Mouse (Mus musculus): ENCODE measurements around the gene Grm8. TPM values are rescaled to one million over a fixed set of nuclear protein-coding genes. Genes with fewer than 3 reads are reported as not detected.

Gene Grm8
- polyA plus RNA-seq, 1 experiment: 0.51 TPM

GRCm38 (mm10) chr6:27316018-27316417, 819.0 kb downstream of the Grm8 start:
- no peak for DNase-seq
- Histone ChIP-seq H3K4me1 (replicated peaks; ENCODE audit: control insufficient read depth, insufficient read depth, low read length) (no peaks in the 10 kb centered on the region), H3K4me3 (ENCODE audit: control insufficient read depth, insufficient read depth, low read length) (no peak overlapping the region), H3K27me3 (ENCODE audit: control insufficient read depth, insufficient read depth, low read length) (no peaks in the 10 kb centered on the region), H3K27ac (ENCODE audit: control insufficient read depth, insufficient read depth, low read length) (no peak overlapping the region), H3K36me3 (ENCODE audit: control insufficient read depth, insufficient read depth, low read length) (no peaks in the 10 kb centered on the region)
- no peak for TF ChIP-seq CTCF (IDR thresholded peaks at IDR 0.05; ENCODE audit: borderline replicate concordance, control insufficient read depth, extremely low read depth, insufficient read depth, low read length, poor library complexity)
- no peak for TF ChIP-seq POLR2A (IDR thresholded peaks at IDR 0.05; ENCODE audit: control insufficient read depth, extremely low read depth, insufficient read depth, low read length, poor library complexity)
- WGBS: 89% methylated on average over 1 of the region's 1 CpGs

GRCm38 (mm10) chr6:27314273-27315009, 820.5 kb downstream of the Grm8 start:
- WGBS: 97% methylated on average over 5 of the region's 5 CpGs
- no peak overlapping the region for H3K4me3 ChIP-seq (ENCODE audit: control insufficient read depth, insufficient read depth, low read length)
- no peaks in the 10 kb centered on the region for H3K27me3 ChIP-seq (ENCODE audit: control insufficient read depth, insufficient read depth, low read length)
- H3K27ac ChIP-seq (ENCODE audit: control insufficient read depth, insufficient read depth, low read length): no peak overlapping the region
- H3K4me1 ChIP-seq (replicated peaks; ENCODE audit: control insufficient read depth, insufficient read depth, low read length): no peaks in the 10 kb centered on the region
- H3K36me3 ChIP-seq (ENCODE audit: control insufficient read depth, insufficient read depth, low read length): no peaks in the 10 kb centered on the region
- no peak for DNase-seq
- TF ChIP-seq POLR2A (IDR thresholded peaks at IDR 0.05; ENCODE audit: control insufficient read depth, extremely low read depth, insufficient read depth, low read length, poor library complexity) (no peak), CTCF (IDR thresholded peaks at IDR 0.05; ENCODE audit: borderline replicate concordance, control insufficient read depth, extremely low read depth, insufficient read depth, low read length, poor library complexity) (no peak)

GRCm38 (mm10) chr6:27310401-27310800, 824.6 kb downstream of the Grm8 start:
- no peak for DNase-seq
- Histone ChIP-seq H3K27ac (ENCODE audit: control insufficient read depth, insufficient read depth, low read length) (no peak overlapping the region), H3K4me3 (ENCODE audit: control insufficient read depth, insufficient read depth, low read length) (no peak overlapping the region), H3K36me3 (ENCODE audit: control insufficient read depth, insufficient read depth, low read length) (no peaks in the 10 kb centered on the region), H3K27me3 (ENCODE audit: control insufficient read depth, insufficient read depth, low read length) (no peaks in the 10 kb centered on the region), H3K4me1 (replicated peaks; ENCODE audit: control insufficient read depth, insufficient read depth, low read length) (no peaks in the 10 kb centered on the region)
- TF ChIP-seq CTCF (IDR thresholded peaks at IDR 0.05; ENCODE audit: borderline replicate concordance, control insufficient read depth, extremely low read depth, insufficient read depth, low read length, poor library complexity) (no peak), POLR2A (IDR thresholded peaks at IDR 0.05; ENCODE audit: control insufficient read depth, extremely low read depth, insufficient read depth, low read length, poor library complexity) (no peak)

GRCm38 (mm10) chr6:27305351-27305750, 829.6 kb downstream of the Grm8 start:
- TF ChIP-seq CTCF (IDR thresholded peaks at IDR 0.05; ENCODE audit: borderline replicate concordance, control insufficient read depth, extremely low read depth, insufficient read depth, low read length, poor library complexity) (no peak), POLR2A (IDR thresholded peaks at IDR 0.05; ENCODE audit: control insufficient read depth, extremely low read depth, insufficient read depth, low read length, poor library complexity) (no peak)
- H3K4me1 ChIP-seq (replicated peaks; ENCODE audit: control insufficient read depth, insufficient read depth, low read length): no peaks in the 10 kb centered on the region
- H3K4me3 ChIP-seq (ENCODE audit: control insufficient read depth, insufficient read depth, low read length): no peak overlapping the region
- H3K27ac ChIP-seq (ENCODE audit: control insufficient read depth, insufficient read depth, low read length): no peak overlapping the region
- 93% methylated on average over 2 of the region's 2 CpGs for WGBS
- DNase-seq: no peak
- no peaks in the 10 kb centered on the region for H3K27me3 ChIP-seq (ENCODE audit: control insufficient read depth, insufficient read depth, low read length)
- H3K36me3 ChIP-seq (ENCODE audit: control insufficient read depth, insufficient read depth, low read length): no peaks in the 10 kb centered on the region

GRCm38 (mm10) chr6:27264972-27265371, 870.0 kb downstream of the Grm8 start:
- TF ChIP-seq CTCF (IDR thresholded peaks at IDR 0.05; ENCODE audit: borderline replicate concordance, control insufficient read depth, extremely low read depth, insufficient read depth, low read length, poor library complexity) (no peak), POLR2A (IDR thresholded peaks at IDR 0.05; ENCODE audit: control insufficient read depth, extremely low read depth, insufficient read depth, low read length, poor library complexity) (no peak)
- Histone ChIP-seq H3K36me3 (ENCODE audit: control insufficient read depth, insufficient read depth, low read length) (no peaks in the 10 kb centered on the region), H3K4me1 (replicated peaks; ENCODE audit: control insufficient read depth, insufficient read depth, low read length) (no peaks in the 10 kb centered on the region), H3K27ac (ENCODE audit: control insufficient read depth, insufficient read depth, low read length) (no peak overlapping the region), H3K27me3 (ENCODE audit: control insufficient read depth, insufficient read depth, low read length) (no peaks in the 10 kb centered on the region), H3K4me3 (ENCODE audit: control insufficient read depth, insufficient read depth, low read length) (no peak overlapping the region)
- DNase-seq: no peak

- Histone ChIP-seq H3K4me1 (replicated peaks; ENCODE audit: control insufficient read depth, insufficient read depth, low read length) (no peaks in the 10 kb centered on the region), H3K27ac (ENCODE audit: control insufficient read depth, insufficient read depth, low read length) (no peak overlapping the region), H3K27me3 (ENCODE audit: control insufficient read depth, insufficient read depth, low read length) (no peaks in the 10 kb centered on the region), H3K4me3 (ENCODE audit: control insufficient read depth, insufficient read depth, low read length) (no peak overlapping the region), H3K36me3 (ENCODE audit: control insufficient read depth, insufficient read depth, low read length) (no peaks in the 10 kb centered on the region)
- no peak for DNase-seq
- TF ChIP-seq POLR2A (IDR thresholded peaks at IDR 0.05; ENCODE audit: control insufficient read depth, extremely low read depth, insufficient read depth, low read length, poor library complexity): no peak
Measured at GRCm38 (mm10) chr6:27262611-27263010, 872.4 kb downstream of the Grm8 start.

GRCm38 (mm10) chr6:27240416-27240815, 894.6 kb downstream of the Grm8 start:
- Histone ChIP-seq H3K4me1 (replicated peaks; ENCODE audit: control insufficient read depth, insufficient read depth, low read length) (no peaks in the 10 kb centered on the region), H3K4me3 (ENCODE audit: control insufficient read depth, insufficient read depth, low read length) (no peak overlapping the region), H3K36me3 (ENCODE audit: control insufficient read depth, insufficient read depth, low read length) (no peaks in the 10 kb centered on the region), H3K27me3 (ENCODE audit: control insufficient read depth, insufficient read depth, low read length) (no peaks in the 10 kb centered on the region), H3K27ac (ENCODE audit: control insufficient read depth, insufficient read depth, low read length) (no peak overlapping the region)
- TF ChIP-seq POLR2A (IDR thresholded peaks at IDR 0.05; ENCODE audit: control insufficient read depth, extremely low read depth, insufficient read depth, low read length, poor library complexity) (no peak), CTCF (IDR thresholded peaks at IDR 0.05; ENCODE audit: borderline replicate concordance, control insufficient read depth, extremely low read depth, insufficient read depth, low read length, poor library complexity) (no peak)
- no peak for DNase-seq
